Mouse (Mus musculus) kidney, adult 2 months (tissue): Measurements from ENCODE around the gene Scn7a.

Experiments
- CTCF ChIP-seq: fragments of 200-500 bp; conservative IDR thresholded peaks from 2 replicates; pipeline ENCODE4 v1.5.1; 2011; ENCODE audit warnings: low read depth, mild to moderate bottlenecking, control low read depth, low read length, moderate library complexity, mixed read lengths; ENCODE audit not compliant: insufficient read depth, insufficient read length
- POLR2A ChIP-seq: fragments of 200-500 bp; IDR thresholded peaks from one replicate; pipeline ENCODE4 v1.6.1; 2011; ENCODE audit warnings: low read depth, low read length, control low read depth

GRCm38 (mm10) chr2:66655431-66655830 lies 129.3 kb downstream of the Scn7a start:
- no peak for TF ChIP-seq CTCF
- no peak for TF ChIP-seq POLR2A
